Mouse (Mus musculus): ENCODE data around the gene Mras. TPM values are rescaled to one million over a fixed set of nuclear protein-coding genes. Genes with fewer than 3 reads are reported as not detected.

Mras gene
- polyA plus RNA-seq, 1 experiment from 2014 or later = 5.5 TPM

- H3K4me3 ChIP-seq (replicated peaks) = no peak overlapping the region
- H3K27me3 ChIP-seq = peaks cover 4% of the 10 kb centered on the region; the same call in 1 of the 2 replicates
- no peak overlapping the region for H3K27ac ChIP-seq
- no peaks in the 10 kb centered on the region for H3K9me3 ChIP-seq (replicated peaks)
- no peak for DNase-seq
- no peaks in the 10 kb centered on the region for H3K4me1 ChIP-seq (replicated peaks)
- no peak for ATAC-seq (ENCODE audit: low read depth)
- H3K9ac ChIP-seq = no peak overlapping the region
- H3K36me3 ChIP-seq = no peaks in the 10 kb centered on the region
- H3K4me2 ChIP-seq = no peak overlapping the region
- 80% methylated on average over 4 of the region's 4 CpGs for WGBS (ENCODE audit: insufficient replicate concordance)
These were observed 22.5 kb upstream of the Mras start for GRCm38 (mm10) chr9:99459730-99460129.

GRCm38 (mm10) chr9:99458529-99459208 is 21.5 kb upstream of the Mras start:
- no peak overlapping the region for H3K9ac ChIP-seq
- DNase-seq (peak; percentile 40), ATAC-seq (ENCODE audit: low read depth) (no peak)
- no peaks in the 10 kb centered on the region for H3K9me3 ChIP-seq (replicated peaks)
- no peaks in the 10 kb centered on the region for H3K36me3 ChIP-seq
- H3K27me3 ChIP-seq = peaks cover 4% of the 10 kb centered on the region; the same call in 1 of the 2 replicates
- H3K4me1 ChIP-seq (replicated peaks) = no peaks in the 10 kb centered on the region
- 23% methylated on average over 12 of the region's 12 CpGs for WGBS (ENCODE audit: insufficient replicate concordance)
- H3K27ac ChIP-seq = no peak overlapping the region
- no peak overlapping the region for H3K4me3 ChIP-seq (replicated peaks)
- no peak overlapping the region for H3K4me2 ChIP-seq

DNA sequence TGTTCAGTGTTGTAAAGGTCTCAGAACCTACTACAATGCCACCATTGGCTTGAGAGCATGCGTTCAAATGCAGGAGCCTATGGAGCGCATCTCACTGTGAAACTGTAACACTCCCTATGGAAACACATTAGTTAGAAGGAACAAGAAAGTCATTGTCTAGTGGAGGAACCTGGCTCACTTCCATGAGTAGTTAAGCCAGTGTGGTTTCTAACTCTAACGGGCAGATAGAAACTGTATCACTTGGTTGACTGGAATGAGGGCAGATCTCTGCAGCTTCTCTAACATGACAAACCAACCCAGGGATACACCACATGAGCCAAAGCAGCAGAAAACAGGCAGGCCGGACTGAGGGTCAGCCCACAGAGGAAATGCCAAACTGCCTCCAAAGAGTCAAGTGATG is 17.0 kb upstream of the Mras start:
- Histone ChIP-seq H3K4me2 (no peak overlapping the region), H3K9ac (no peak overlapping the region), H3K4me3 (replicated peaks) (no peak overlapping the region), H3K4me1 (replicated peaks) (no peaks in the 10 kb centered on the region), H3K9me3 (replicated peaks) (no peaks in the 10 kb centered on the region), H3K27ac (no peak overlapping the region), H3K27me3 (peaks cover 27% of the 10 kb centered on the region), H3K36me3 (no peaks in the 10 kb centered on the region)
- DNase-seq (no peak), ATAC-seq (ENCODE audit: low read depth) (no peak)
- 67% methylated on average over 4 of the region's 4 CpGs for WGBS (ENCODE audit: insufficient replicate concordance)

DNA sequence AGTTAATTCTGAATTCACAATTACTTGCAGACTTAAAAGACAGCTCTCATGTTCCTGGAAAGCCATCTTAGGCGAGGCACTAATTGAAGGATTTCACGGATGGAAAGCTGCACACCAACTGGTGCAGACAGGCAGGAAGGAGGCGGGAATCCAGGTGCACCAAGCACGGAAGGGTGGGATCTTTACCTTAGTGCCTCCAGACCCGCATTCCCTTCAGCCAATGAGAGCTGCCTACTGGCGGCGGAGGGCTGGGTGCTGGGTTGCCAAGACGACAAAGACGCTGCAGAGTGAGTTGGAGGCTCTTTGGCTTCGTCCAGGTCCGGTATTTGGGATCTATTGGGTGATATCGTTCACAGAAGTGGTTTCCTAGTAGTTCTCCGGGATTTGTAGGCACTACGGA is 14.0 kb upstream of the Mras start, which contains the start of gene Nme9:
TSS of gene Nme9 (plus strand) at position 315 of the 400 bp plus-strand sequence.
- H3K9me3 ChIP-seq (replicated peaks) = no peaks in the 10 kb centered on the region
- no peak for ATAC-seq (ENCODE audit: low read depth)
- DNase-seq = no peak
- no peaks in the 10 kb centered on the region for H3K36me3 ChIP-seq
- H3K4me1 ChIP-seq (replicated peaks) = no peaks in the 10 kb centered on the region
- H3K9ac ChIP-seq = no peak within 1 kb of the TSS
- no peak within 1 kb of the TSS for H3K4me3 ChIP-seq (replicated peaks)
- H3K27me3 ChIP-seq = peaks cover 26% of the 10 kb centered on the region
- H3K27ac ChIP-seq = no peak within 1 kb of the TSS
- no peak within 1 kb of the TSS for H3K4me2 ChIP-seq
- 10% methylated on average over 14 of the region's 14 CpGs for WGBS (ENCODE audit: insufficient replicate concordance)

DNA sequence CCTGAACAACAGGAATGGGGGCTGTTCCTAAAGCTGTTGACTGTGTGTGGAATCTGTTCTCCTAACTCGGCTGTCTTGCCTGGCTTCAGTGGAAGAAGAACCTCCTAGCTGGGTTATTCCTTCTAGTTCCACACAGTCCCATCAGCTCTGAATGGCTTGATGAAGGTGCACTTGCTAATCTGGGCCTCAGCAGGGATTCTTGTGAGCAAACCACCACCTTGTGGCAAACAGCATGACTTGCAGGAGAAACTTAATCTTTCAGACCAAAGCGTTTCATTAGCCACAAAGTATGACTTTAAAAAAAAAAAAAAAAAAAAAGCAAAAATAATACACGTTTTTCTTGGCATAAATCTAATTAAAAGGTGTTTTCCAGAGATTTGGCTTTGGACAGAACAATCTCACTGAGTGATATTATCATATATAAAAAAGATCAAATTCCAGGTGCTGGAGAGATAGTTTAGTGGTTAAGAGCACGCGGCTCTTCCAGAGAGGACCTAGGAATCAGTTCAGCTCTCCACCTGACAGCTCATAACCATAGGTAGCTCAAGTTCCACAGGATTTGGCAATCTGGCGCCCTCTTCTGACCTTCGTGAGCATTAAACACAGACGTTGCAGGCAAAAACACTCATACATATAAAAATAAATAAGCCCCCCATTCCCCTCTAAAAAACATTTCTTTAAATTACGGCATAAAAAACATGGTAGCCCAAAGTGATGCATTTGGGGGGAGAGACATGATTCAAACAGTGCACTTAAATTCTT is 12.9 kb upstream of the Mras start:
- no peak for DNase-seq
- Histone ChIP-seq H3K27me3 (peaks cover 23% of the 10 kb centered on the region), H3K4me3 (replicated peaks) (no peak overlapping the region), H3K9me3 (replicated peaks) (no peaks in the 10 kb centered on the region), H3K4me1 (replicated peaks) (no peaks in the 10 kb centered on the region), H3K27ac (no peak overlapping the region), H3K9ac (no peak overlapping the region), H3K36me3 (no peaks in the 10 kb centered on the region), H3K4me2 (no peak overlapping the region)
- ATAC-seq (ENCODE audit: low read depth) = no peak
- 30% methylated on average over 9 of the region's 9 CpGs for WGBS (ENCODE audit: insufficient replicate concordance)

DNA sequence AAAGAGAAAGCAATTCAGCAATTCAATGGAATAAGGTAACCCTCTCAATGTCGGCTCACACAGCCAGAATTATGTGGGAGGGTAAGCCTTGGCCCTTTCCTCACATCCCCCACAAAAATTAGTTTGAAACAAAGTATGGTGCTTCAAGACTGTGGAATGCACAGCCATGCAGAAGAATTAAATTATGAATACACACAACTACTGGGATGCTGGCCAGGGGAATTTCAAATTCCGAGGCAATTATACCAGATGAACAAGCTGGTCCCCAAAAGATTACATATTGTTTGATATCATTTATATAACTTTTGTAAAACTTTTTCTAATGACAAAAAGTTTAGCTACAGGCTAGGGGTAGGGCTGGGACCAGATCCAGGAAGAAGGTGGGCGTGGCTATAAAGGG is 10.1 kb upstream of the Mras start:
- Histone ChIP-seq H3K4me3 (replicated peaks) (no peak overlapping the region), H3K4me1 (replicated peaks) (no peaks in the 10 kb centered on the region), H3K4me2 (no peak overlapping the region), H3K36me3 (no peaks in the 10 kb centered on the region), H3K9me3 (replicated peaks) (no peaks in the 10 kb centered on the region), H3K27ac (no peak overlapping the region), H3K9ac (no peak overlapping the region), H3K27me3 (peaks cover 16% of the 10 kb centered on the region)
- ATAC-seq (ENCODE audit: low read depth) (no peak), DNase-seq (no peak)
- WGBS (ENCODE audit: insufficient replicate concordance) = 59% methylated on average over 3 of the region's 3 CpGs

DNA sequence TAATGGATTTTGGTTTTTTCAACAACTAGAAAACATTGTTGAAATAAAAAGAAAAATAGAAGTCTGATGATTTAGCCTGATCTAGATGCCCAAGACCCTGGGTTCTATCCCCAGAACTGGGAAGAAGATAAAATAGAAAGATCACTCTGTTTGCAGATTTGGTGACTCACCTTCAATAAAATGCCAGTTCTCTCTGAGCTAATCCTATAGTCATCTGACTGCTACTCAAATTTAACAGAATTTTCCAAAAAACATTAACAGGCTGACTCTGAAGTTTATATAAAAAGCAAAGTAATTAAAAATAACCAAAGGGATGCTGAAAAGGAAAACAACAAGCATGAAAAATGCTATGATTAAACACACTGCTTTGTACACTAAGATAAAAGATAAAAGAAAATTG is 9.1 kb upstream of the Mras start:
- DNase-seq (no peak), ATAC-seq (ENCODE audit: low read depth) (no peak)
- Histone ChIP-seq H3K4me1 (replicated peaks) (no peaks in the 10 kb centered on the region), H3K9ac (no peak overlapping the region), H3K4me3 (replicated peaks) (no peak overlapping the region), H3K9me3 (replicated peaks) (no peaks in the 10 kb centered on the region), H3K4me2 (no peak overlapping the region), H3K27me3 (peaks cover 7% of the 10 kb centered on the region), H3K36me3 (no peaks in the 10 kb centered on the region), H3K27ac (no peak overlapping the region)

GRCm38 (mm10) chr9:99444590-99445178 is 7.5 kb upstream of the Mras start:
- Histone ChIP-seq H3K27ac (no peak overlapping the region), H3K4me2 (no peak overlapping the region), H3K4me3 (replicated peaks) (no peak overlapping the region), H3K36me3 (no peaks in the 10 kb centered on the region), H3K9me3 (replicated peaks) (no peaks in the 10 kb centered on the region), H3K4me1 (replicated peaks) (no peaks in the 10 kb centered on the region), H3K27me3 (0 out of 2 replicates have a peak, but pooled peaks cover 4% of the 10 kb centered on the region), H3K9ac (no peak overlapping the region)
- 30% methylated on average over 8 of the region's 8 CpGs for WGBS (ENCODE audit: insufficient replicate concordance)
- no peak for ATAC-seq (ENCODE audit: low read depth)
- no peak for DNase-seq

DNA sequence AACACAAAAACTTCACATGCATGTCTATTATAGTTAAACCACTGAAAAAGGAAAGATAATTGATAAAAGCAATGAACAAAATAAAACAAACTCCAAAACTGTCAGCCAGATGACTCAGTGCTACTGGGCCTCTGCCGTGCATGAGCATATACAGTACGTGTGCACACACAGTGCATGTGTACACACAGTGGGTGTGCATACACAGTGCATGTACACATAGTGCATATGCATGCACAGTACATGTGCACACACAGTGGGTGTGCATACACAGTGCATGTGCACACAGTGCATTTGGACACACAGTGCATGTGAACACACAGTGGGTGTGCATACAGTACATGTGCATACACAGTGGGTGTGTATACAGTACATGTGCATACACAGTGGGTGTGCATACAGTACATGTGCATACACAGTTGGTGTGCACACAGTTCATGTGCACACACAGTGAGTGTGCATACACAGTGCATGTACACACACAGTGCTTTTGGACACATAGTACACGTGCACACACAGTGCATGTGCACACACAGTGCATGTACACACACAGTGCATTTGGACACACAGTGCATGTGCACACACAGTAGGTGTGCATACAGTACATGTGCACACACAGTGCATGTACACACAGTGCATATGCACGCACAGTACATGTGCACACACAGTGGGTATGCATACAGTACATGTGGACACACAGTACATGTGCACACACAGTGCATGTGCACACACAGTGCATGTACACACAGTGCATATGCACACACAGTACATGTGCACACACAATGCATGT is 4.7 kb upstream of the Mras start:
- no peak overlapping the region for H3K4me2 ChIP-seq
- H3K27me3 ChIP-seq = peaks cover 32% of the 10 kb centered on the region
- no peak for DNase-seq
- no peak overlapping the region for H3K27ac ChIP-seq
- H3K9ac ChIP-seq = no peak overlapping the region
- no peaks in the 10 kb centered on the region; the same call in 1 of the 2 replicates for H3K4me1 ChIP-seq (replicated peaks)
- no peak overlapping the region for H3K4me3 ChIP-seq (replicated peaks)
- WGBS (ENCODE audit: insufficient replicate concordance) = 78% methylated on average over 4 of the region's 4 CpGs
- H3K36me3 ChIP-seq = no peaks in the 10 kb centered on the region
- no peaks in the 10 kb centered on the region for H3K9me3 ChIP-seq (replicated peaks)
- ATAC-seq (ENCODE audit: low read depth) = peak; percentile 29; the same call in 1 of the 2 replicates

- no peak overlapping the region for H3K27ac ChIP-seq
- ATAC-seq (ENCODE audit: low read depth) (no peak), DNase-seq (no peak)
- peaks cover 41% of the 10 kb centered on the region for H3K27me3 ChIP-seq
- no peaks in the 10 kb centered on the region for H3K9me3 ChIP-seq (replicated peaks)
- peaks cover 4% of the 10 kb centered on the region; the same call in 1 of the 2 replicates for H3K4me1 ChIP-seq (replicated peaks)
- no peak overlapping the region for H3K4me2 ChIP-seq
- 67% methylated on average over 5 of the region's 5 CpGs for WGBS (ENCODE audit: insufficient replicate concordance)
- no peak overlapping the region for H3K9ac ChIP-seq
- H3K36me3 ChIP-seq = no peaks in the 10 kb centered on the region
- H3K4me3 ChIP-seq (replicated peaks) = no peak overlapping the region
These were observed 3.8 kb upstream of the Mras start for GRCm38 (mm10) chr9:99440941-99441340.

GRCm38 (mm10) chr9:99439064-99439463 is 1.9 kb upstream of the Mras start:
- DNase-seq (no peak), ATAC-seq (ENCODE audit: low read depth) (no peak)
- no peak overlapping the region for H3K4me3 ChIP-seq (replicated peaks)
- no peaks in the 10 kb centered on the region for H3K9me3 ChIP-seq (replicated peaks)
- H3K27ac ChIP-seq = no peak overlapping the region
- peaks cover 15% of the 10 kb centered on the region; the same call in 1 of the 2 replicates for H3K4me1 ChIP-seq (replicated peaks)
- no peak overlapping the region for H3K4me2 ChIP-seq
- no peak overlapping the region for H3K9ac ChIP-seq
- 64% methylated on average over 8 of the region's 8 CpGs for WGBS (ENCODE audit: insufficient replicate concordance)
- H3K36me3 ChIP-seq = no peaks in the 10 kb centered on the region
- peaks cover 60% of the 10 kb centered on the region for H3K27me3 ChIP-seq

Measured in liver, embryonic 13.5 days (tissue).